Mouse (Mus musculus): ENCODE measurements around the gene Slc22a18. TPM values are rescaled to one million over a fixed set of nuclear protein-coding genes. Genes with fewer than 3 reads are reported as not detected.

The Slc22a18 gene
- polyA plus RNA-seq, 1 experiment from 2014 or later, result 1.0 TPM

- WGBS, result 47% methylated on average over 28 of the region's 32 CpGs
- ATAC-seq (ENCODE audit: low FRiP score) (peak; percentile 47), DNase-seq (ENCODE audit: low spot score) (no peak)
- no peaks in the 10 kb centered on the region for H3K36me3 ChIP-seq (replicated peaks; ENCODE audit: control insufficient read depth, insufficient read depth)
- H3K4me1 ChIP-seq (replicated peaks; ENCODE audit: control insufficient read depth, insufficient read depth, low read length), result peaks cover 14% of the 10 kb centered on the region
- peak overlapping the region; percentile 49 for H3K4me3 ChIP-seq (replicated peaks; ENCODE audit: low read length)
- H3K9ac ChIP-seq, result 0 out of 2 replicates have a peak overlapping the region, but pooled peaks have one; percentile 39
- peaks cover 21% of the 10 kb centered on the region; the same call in 1 of the 2 replicates for H3K9me3 ChIP-seq (ENCODE audit: control insufficient read depth, low read length)
- peak overlapping the region; percentile 61; the same call in 1 of the 2 replicates for H3K27ac ChIP-seq
- peaks cover 4% of the 10 kb centered on the region; the same call in 1 of the 2 replicates for H3K27me3 ChIP-seq (ENCODE audit: control insufficient read depth, insufficient read depth, low read length)
- peak overlapping the region; percentile 58 for H3K4me2 ChIP-seq (replicated peaks)
These were observed 12.2 kb upstream of the Slc22a18 start for GRCm38 (mm10) chr7:143461294-143461870.

DNA sequence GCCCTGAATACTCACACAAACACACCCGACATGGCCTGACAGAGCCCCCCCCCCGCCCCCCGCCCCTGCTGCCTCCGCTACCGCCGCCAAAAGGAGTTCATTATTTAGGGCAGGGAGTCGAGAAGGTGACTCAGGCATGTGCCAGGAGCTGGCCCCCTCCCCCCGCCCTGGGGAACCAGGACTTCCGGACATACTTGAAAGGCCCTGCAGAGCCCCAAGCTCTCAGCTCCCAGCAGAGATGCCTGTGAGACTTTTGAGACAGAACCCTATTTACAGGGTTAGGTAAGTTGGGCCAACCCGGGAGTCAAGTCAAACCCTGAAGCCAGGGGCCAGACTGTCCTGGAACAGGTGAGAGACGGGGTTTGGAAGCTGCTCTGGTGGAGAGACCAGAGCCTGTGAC lies 11.6 kb upstream of the Slc22a18 start:
- no peak for ATAC-seq (ENCODE audit: low FRiP score)
- 49% methylated on average over 10 of the region's 11 CpGs for WGBS
- Histone ChIP-seq H3K36me3 (replicated peaks; ENCODE audit: control insufficient read depth, insufficient read depth) (no peaks in the 10 kb centered on the region), H3K9me3 (ENCODE audit: control insufficient read depth, low read length) (peaks cover 21% of the 10 kb centered on the region; the same call in 1 of the 2 replicates), H3K4me3 (replicated peaks; ENCODE audit: low read length) (no peak overlapping the region), H3K4me2 (replicated peaks) (no peak overlapping the region), H3K4me1 (replicated peaks; ENCODE audit: control insufficient read depth, insufficient read depth, low read length) (peaks cover 14% of the 10 kb centered on the region), H3K27me3 (ENCODE audit: control insufficient read depth, insufficient read depth, low read length) (peaks cover 4% of the 10 kb centered on the region; the same call in 1 of the 2 replicates), H3K9ac (0 out of 2 replicates have a peak overlapping the region, but pooled peaks have one; percentile 39), H3K27ac (no peak overlapping the region)
- DNase-seq (ENCODE audit: low spot score), result no peak

- ATAC-seq (ENCODE audit: low FRiP score), result no peak
- peaks cover 19% of the 10 kb centered on the region for H3K4me1 ChIP-seq (replicated peaks; ENCODE audit: control insufficient read depth, insufficient read depth, low read length)
- no peak overlapping the region for H3K4me2 ChIP-seq (replicated peaks)
- peaks cover 21% of the 10 kb centered on the region; the same call in 1 of the 2 replicates for H3K9me3 ChIP-seq (ENCODE audit: control insufficient read depth, low read length)
- H3K27ac ChIP-seq, result no peak overlapping the region
- WGBS, result 77% methylated on average over 5 of the region's 5 CpGs
- H3K9ac ChIP-seq, result no peak overlapping the region
- peaks cover 4% of the 10 kb centered on the region; the same call in 1 of the 2 replicates for H3K27me3 ChIP-seq (ENCODE audit: control insufficient read depth, insufficient read depth, low read length)
- no peak overlapping the region for H3K4me3 ChIP-seq (replicated peaks; ENCODE audit: low read length)
- DNase-seq (ENCODE audit: low spot score), result no peak
- no peaks in the 10 kb centered on the region for H3K36me3 ChIP-seq (replicated peaks; ENCODE audit: control insufficient read depth, insufficient read depth)
These were observed 11.0 kb upstream of the Slc22a18 start for GRCm38 (mm10) chr7:143462516-143462915.

GRCm38 (mm10) chr7:143463865-143464415 lies 9.6 kb upstream of the Slc22a18 start:
- ATAC-seq (ENCODE audit: low FRiP score) (no peak), DNase-seq (ENCODE audit: low spot score) (peak; percentile 88)
- Histone ChIP-seq H3K36me3 (replicated peaks; ENCODE audit: control insufficient read depth, insufficient read depth) (no peaks in the 10 kb centered on the region), H3K4me3 (replicated peaks; ENCODE audit: low read length) (no peak overlapping the region), H3K27me3 (ENCODE audit: control insufficient read depth, insufficient read depth, low read length) (peaks cover 4% of the 10 kb centered on the region; the same call in 1 of the 2 replicates), H3K4me1 (replicated peaks; ENCODE audit: control insufficient read depth, insufficient read depth, low read length) (peaks cover 21% of the 10 kb centered on the region), H3K4me2 (replicated peaks) (no peak overlapping the region; the same call in 1 of the 2 replicates), H3K9ac (0 out of 2 replicates have a peak overlapping the region, but pooled peaks have one; percentile 44), H3K9me3 (ENCODE audit: control insufficient read depth, low read length) (peaks cover 21% of the 10 kb centered on the region; the same call in 1 of the 2 replicates), H3K27ac (no peak overlapping the region)
- WGBS, result 34% methylated on average over 11 of the region's 11 CpGs

DNA sequence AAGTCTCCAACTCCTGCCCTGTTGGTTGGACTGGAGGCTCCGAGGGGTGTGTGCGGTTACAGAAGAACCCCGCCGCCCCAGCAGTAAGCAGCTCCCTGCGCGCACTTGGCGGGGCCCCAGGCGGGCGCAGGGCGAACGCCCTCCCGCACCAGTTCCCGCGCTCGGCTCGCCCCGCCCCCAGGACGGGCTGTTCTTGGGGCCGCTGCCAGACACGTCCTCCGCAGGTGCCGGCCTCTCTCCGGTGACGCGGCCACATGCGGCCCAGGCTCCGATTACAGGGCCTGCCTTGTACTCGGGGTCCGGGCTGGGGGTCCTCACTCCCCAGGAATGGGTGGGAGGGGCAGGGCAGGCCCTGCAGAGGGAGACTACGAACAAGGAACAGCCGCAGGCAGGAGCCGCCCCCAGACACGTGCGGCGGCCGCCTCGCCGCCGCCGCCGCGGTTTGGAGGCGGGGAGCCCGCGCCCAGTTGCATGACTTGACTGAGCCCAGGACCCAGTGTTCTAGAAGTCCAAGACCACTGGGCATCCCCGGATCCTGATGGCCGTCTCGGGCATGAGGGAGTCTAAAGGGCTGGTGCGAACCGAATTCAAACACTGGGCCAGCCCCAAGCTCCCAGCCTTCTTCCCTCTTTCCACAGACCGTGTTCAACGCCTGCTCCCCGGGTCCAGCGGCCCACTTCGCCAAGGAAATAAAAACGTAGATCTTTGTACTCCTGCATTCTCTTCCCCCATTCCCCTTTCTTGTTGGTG lies 8.6 kb upstream of the Slc22a18 start:
- no peak for DNase-seq (ENCODE audit: low spot score)
- WGBS, result 22% methylated on average over 56 of the region's 56 CpGs
- Histone ChIP-seq H3K4me3 (replicated peaks; ENCODE audit: low read length) (peak overlapping the region; percentile 27), H3K4me2 (replicated peaks) (peak overlapping the region; percentile 67), H3K9ac (peak overlapping the region; percentile 44; the same call in 1 of the 2 replicates), H3K36me3 (replicated peaks; ENCODE audit: control insufficient read depth, insufficient read depth) (no peaks in the 10 kb centered on the region), H3K27ac (no peak overlapping the region), H3K27me3 (ENCODE audit: control insufficient read depth, insufficient read depth, low read length) (peaks cover 4% of the 10 kb centered on the region; the same call in 1 of the 2 replicates), H3K4me1 (replicated peaks; ENCODE audit: control insufficient read depth, insufficient read depth, low read length) (peaks cover 21% of the 10 kb centered on the region), H3K9me3 (ENCODE audit: control insufficient read depth, low read length) (peaks cover 11% of the 10 kb centered on the region; the same call in 1 of the 2 replicates)
- no peak for ATAC-seq (ENCODE audit: low FRiP score)

DNA sequence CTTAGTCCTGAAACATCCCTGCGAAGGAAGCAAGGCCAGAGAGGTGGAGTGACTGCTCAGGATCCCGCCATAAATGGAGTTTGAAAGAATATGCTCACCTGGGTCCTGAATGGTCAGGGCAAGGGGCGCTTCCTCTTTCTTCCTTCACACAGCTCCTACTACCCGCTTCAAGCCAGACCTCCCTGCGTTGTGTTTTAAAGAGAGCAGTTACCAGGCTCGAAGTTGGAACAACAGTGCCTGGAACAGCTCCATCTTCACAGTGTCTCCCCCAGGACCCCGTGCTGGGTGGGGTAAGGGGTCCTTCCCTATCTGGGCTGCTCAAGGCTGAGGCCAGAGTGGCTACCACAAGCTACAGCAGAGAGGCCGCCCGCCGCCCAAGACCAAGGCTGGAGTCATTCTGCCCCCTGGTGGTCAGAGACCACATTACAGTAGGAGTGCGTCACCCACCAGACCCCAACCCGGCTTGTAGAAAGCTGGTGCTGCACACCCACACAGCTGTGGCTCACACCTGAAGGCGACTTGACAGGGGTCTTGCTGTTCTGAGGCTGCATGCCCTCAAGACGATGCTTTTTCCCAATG lies 7.3 kb upstream of the Slc22a18 start:
- Histone ChIP-seq H3K4me2 (replicated peaks) (no peak overlapping the region), H3K36me3 (replicated peaks; ENCODE audit: control insufficient read depth, insufficient read depth) (no peaks in the 10 kb centered on the region), H3K4me1 (replicated peaks; ENCODE audit: control insufficient read depth, insufficient read depth, low read length) (peaks cover 21% of the 10 kb centered on the region), H3K27ac (no peak overlapping the region), H3K27me3 (ENCODE audit: control insufficient read depth, insufficient read depth, low read length) (peaks cover 4% of the 10 kb centered on the region; the same call in 1 of the 2 replicates), H3K4me3 (replicated peaks; ENCODE audit: low read length) (no peak overlapping the region), H3K9ac (no peak overlapping the region), H3K9me3 (ENCODE audit: control insufficient read depth, low read length) (no peaks in the 10 kb centered on the region)
- DNase-seq (ENCODE audit: low spot score) (peak; percentile 91), ATAC-seq (ENCODE audit: low FRiP score) (peak; percentile 29; the same call in 1 of the 2 replicates)
- 35% methylated on average over 14 of the region's 14 CpGs for WGBS

DNA sequence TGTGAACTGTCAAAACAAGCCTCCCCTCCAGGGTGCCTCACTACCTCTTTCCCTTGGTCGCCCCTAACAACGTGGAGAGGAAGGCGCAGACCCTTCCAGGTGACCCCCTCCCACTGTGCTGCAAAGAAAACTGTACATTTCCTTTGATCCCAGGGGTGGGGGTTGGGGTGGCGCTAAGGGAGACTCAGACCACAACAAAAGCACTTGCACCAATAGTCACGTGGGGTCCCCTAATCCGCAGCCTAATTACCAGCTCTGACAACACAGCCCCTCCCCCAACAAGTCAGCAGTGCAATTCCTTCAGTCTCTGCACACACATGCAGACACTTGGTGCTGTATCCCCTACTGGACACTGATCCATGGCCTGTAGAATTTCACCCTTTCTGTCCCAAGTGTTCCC lies 5.8 kb upstream of the Slc22a18 start:
- H3K27ac ChIP-seq, result no peak overlapping the region
- no peak overlapping the region for H3K9ac ChIP-seq
- H3K36me3 ChIP-seq (replicated peaks; ENCODE audit: control insufficient read depth, insufficient read depth), result no peaks in the 10 kb centered on the region
- DNase-seq (ENCODE audit: low spot score), result no peak
- H3K4me2 ChIP-seq (replicated peaks), result no peak overlapping the region
- ATAC-seq (ENCODE audit: low FRiP score), result no peak
- H3K27me3 ChIP-seq (ENCODE audit: control insufficient read depth, insufficient read depth, low read length), result peaks cover 4% of the 10 kb centered on the region; the same call in 1 of the 2 replicates
- peaks cover 21% of the 10 kb centered on the region for H3K4me1 ChIP-seq (replicated peaks; ENCODE audit: control insufficient read depth, insufficient read depth, low read length)
- WGBS, result 5% methylated on average over 6 of the region's 6 CpGs
- no peak overlapping the region for H3K4me3 ChIP-seq (replicated peaks; ENCODE audit: low read length)
- no peaks in the 10 kb centered on the region for H3K9me3 ChIP-seq (ENCODE audit: control insufficient read depth, low read length)

GRCm38 (mm10) chr7:143469946-143470345 lies 3.6 kb upstream of the Slc22a18 start:
- Histone ChIP-seq H3K4me1 (replicated peaks; ENCODE audit: control insufficient read depth, insufficient read depth, low read length) (peaks cover 14% of the 10 kb centered on the region), H3K36me3 (replicated peaks; ENCODE audit: control insufficient read depth, insufficient read depth) (no peaks in the 10 kb centered on the region), H3K4me3 (replicated peaks; ENCODE audit: low read length) (no peak overlapping the region), H3K9me3 (ENCODE audit: control insufficient read depth, low read length) (no peaks in the 10 kb centered on the region), H3K27ac (no peak overlapping the region), H3K27me3 (ENCODE audit: control insufficient read depth, insufficient read depth, low read length) (no peaks in the 10 kb centered on the region), H3K4me2 (replicated peaks) (no peak overlapping the region), H3K9ac (no peak overlapping the region)
- ATAC-seq (ENCODE audit: low FRiP score), result no peak; the same call in 1 of the 2 replicates
- DNase-seq (ENCODE audit: low spot score), result peak; percentile 85
- WGBS, result 21% methylated on average over 8 of the region's 8 CpGs

DNA sequence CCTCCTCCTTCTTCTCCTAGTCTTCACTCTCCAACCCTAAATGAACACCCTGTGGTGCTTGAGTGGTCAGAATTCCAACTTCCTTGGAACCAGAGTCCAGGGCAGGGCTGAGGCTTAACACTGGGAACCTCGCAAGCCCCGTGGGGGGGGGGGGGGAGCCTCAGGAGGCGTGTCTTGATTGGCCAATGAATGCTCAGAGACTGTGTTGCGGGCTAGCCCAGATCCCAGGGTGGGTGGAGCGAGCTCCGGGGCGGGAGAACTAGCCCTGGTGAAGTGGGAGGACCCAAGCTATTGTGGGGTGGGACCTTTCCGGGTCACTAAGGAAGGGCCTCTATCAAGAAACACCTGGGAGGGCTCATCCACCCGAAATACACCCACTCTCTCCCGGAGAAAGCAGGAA lies 1.3 kb downstream of the Slc22a18 start:
- Histone ChIP-seq H3K4me1 (replicated peaks; ENCODE audit: control insufficient read depth, insufficient read depth, low read length) (no peaks in the 10 kb centered on the region), H3K27ac (no peak overlapping the region), H3K9ac (no peak overlapping the region), H3K4me3 (replicated peaks; ENCODE audit: low read length) (no peak overlapping the region), H3K36me3 (replicated peaks; ENCODE audit: control insufficient read depth, insufficient read depth) (no peaks in the 10 kb centered on the region), H3K9me3 (ENCODE audit: control insufficient read depth, low read length) (no peaks in the 10 kb centered on the region), H3K4me2 (replicated peaks) (no peak overlapping the region), H3K27me3 (ENCODE audit: control insufficient read depth, insufficient read depth, low read length) (no peaks in the 10 kb centered on the region)
- DNase-seq (ENCODE audit: low spot score), result no peak
- no peak for ATAC-seq (ENCODE audit: low FRiP score)
- WGBS, result 25% methylated on average over 10 of the region's 10 CpGs

All from hindbrain, embryonic 14.5 days (tissue).